Mouse (Mus musculus) neural tube, embryonic 14.5 days (tissue): ENCODE measurements around the gene Gm43738. TPM values are rescaled to one million over a fixed set of nuclear protein-coding genes. Genes with fewer than 3 reads are reported as not detected.
A peak's percentile ranks its signal among the peaks of the same experiment; 100 is the strongest.

Source experiments
- ATAC-seq: fragments of 200-750 bp; cut with Nextera tagmentation; 2 replicates; pipeline ENCODE4 v1.8.0; 2017; ENCODE audit warnings: low read depth, mild to moderate bottlenecking, moderate TSS enrichment, moderate library complexity
- H3K27ac ChIP-seq: fragments of 300-500 bp; sonication (generic); 2 replicates; pipeline ENCODE4 v1.5.1; 2014; ENCODE audit warnings: low read depth, mild to moderate bottlenecking, control low read depth, low read length, moderate library complexity, mixed read lengths
- H3K27me3 ChIP-seq: fragments of 300-500 bp; sonication (generic); 2 replicates; pipeline ENCODE4 v1.6.1; 2014; ENCODE audit warnings: low read length; ENCODE audit not compliant: control insufficient read depth, insufficient read depth
- H3K36me3 ChIP-seq: fragments of 300-500 bp; sonication (generic); 2 replicates; pipeline ENCODE4 v1.6.1; 2014; ENCODE audit warnings: low read length, mixed read lengths; ENCODE audit not compliant: control insufficient read depth, insufficient read depth
- H3K4me1 ChIP-seq: fragments of 300-500 bp; sonication (generic); 2 replicates; pipeline ENCODE4 v1.6.1; 2014; ENCODE audit warnings: low read length; ENCODE audit not compliant: control insufficient read depth, insufficient read depth
- H3K4me2 ChIP-seq: fragments of 300-500 bp; sonication (generic); 2 replicates; pipeline ENCODE4 v1.6.1; 2014; ENCODE audit warnings: mild to moderate bottlenecking, low read depth, low read length, control low read depth
- H3K4me3 ChIP-seq: fragments of 300-500 bp; sonication (generic); 2 replicates; pipeline ENCODE4 v1.5.1; 2014; ENCODE audit warnings: low read depth, low read length, control low read depth, mixed read lengths
- H3K9ac ChIP-seq: fragments of 300-500 bp; sonication (generic); replicated peaks from 2 replicates; pipeline ENCODE4 v1.6.1; 2014; ENCODE audit warnings: low read depth, mild to moderate bottlenecking, control low read depth, low read length, mixed read lengths
- H3K9me3 ChIP-seq: fragments of 300-500 bp; sonication (generic); 2 replicates; pipeline ENCODE4 v1.6.1; 2016; ENCODE audit warnings: low read length; ENCODE audit not compliant: control insufficient read depth
- WGBS: fragments of 180-500 bp; shearing (Covaris S2); extraction: QIAGEN DNeasy Blood & Tissue Kit; methylation state at CpG from one replicate; pipeline ENCODE4 v1.1.7; 2014; 5-methylcytosine and 5-hydroxymethylcytosine counted together
- polyA plus RNA-seq: library from polyadenylated mRNA; unstranded; fragments of >200 nt; fragmentation: Nextera tagmentation; extraction: Ambion mirVana; gene quantifications from 2 replicates; pipeline ENCODE4 v1.2.1, GENCODE M21; 2014

The Gm43738 gene
- polyA plus RNA-seq: not detected in 2 replicates

DNA sequence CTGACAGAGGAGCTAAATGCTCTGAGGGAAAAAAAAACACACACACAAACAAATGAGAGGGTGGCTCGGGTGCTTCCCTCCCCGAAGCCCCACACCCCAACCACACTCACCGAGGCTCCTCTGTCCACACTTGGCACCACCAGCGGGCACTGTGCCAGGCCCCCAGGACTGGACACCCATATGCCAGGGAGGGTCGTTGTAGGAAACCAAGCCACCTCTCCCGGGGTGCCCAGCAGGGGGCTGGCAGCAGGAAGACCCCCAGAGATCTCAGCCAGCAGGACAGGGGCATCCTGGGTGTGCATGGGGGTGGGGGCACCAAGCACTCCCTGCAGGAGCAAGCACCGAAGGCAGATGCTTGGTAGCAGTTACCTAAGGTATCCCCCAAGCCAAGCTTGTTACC lies at the start of gene Gm43738:
Gene Gm43738 (minus strand): TSS at position 289 of the 400 bp plus-strand sequence.
- peak within 1 kb of the TSS; percentile 57 for H3K9ac ChIP-seq
- peak within 1 kb of the TSS; percentile 86 for H3K4me2 ChIP-seq
- peak within 1 kb of the TSS; percentile 74 for H3K27ac ChIP-seq
- H3K9me3 ChIP-seq: no peaks in the 10 kb centered on the region
- WGBS: 40% methylated on average over 7 of the region's 7 CpGs
- no peaks in the 10 kb centered on the region for H3K27me3 ChIP-seq
- H3K4me3 ChIP-seq: peak within 1 kb of the TSS; percentile 46
- no peak for ATAC-seq
- peaks cover 14% of the 10 kb centered on the region for H3K4me1 ChIP-seq
- peaks cover 21% of the 10 kb centered on the region; the same call in 1 of the 2 replicates for H3K36me3 ChIP-seq

DNA sequence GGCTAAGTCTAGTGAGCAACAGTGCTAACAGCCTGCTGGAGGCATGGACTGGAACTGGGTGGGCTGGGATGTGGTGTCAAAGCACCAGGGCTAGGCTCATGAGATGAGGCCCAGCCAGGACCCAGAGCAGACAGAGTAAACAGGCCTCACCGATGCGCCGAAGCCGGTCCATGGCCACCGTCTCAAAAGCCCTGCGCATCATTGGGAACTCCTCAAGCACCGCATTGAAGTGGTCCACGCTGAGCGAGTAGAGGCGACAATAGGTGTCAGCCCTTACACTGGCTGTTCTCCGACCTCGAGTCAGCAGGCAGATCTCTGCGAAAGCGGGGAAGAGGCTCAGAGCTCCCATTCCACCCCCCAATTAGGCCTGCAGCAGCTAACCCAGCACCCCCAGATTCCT lies 47.7 kb upstream of the Gm43738 start:
- Histone ChIP-seq H3K4me3 (no peak overlapping the region), H3K27me3 (no peaks in the 10 kb centered on the region), H3K36me3 (peaks cover 5% of the 10 kb centered on the region), H3K9me3 (no peaks in the 10 kb centered on the region), H3K4me1 (no peaks in the 10 kb centered on the region), H3K9ac (no peak overlapping the region), H3K27ac (no peak overlapping the region), H3K4me2 (no peak overlapping the region)
- no peak for ATAC-seq
- WGBS: 74% methylated on average over 14 of the region's 14 CpGs

DNA sequence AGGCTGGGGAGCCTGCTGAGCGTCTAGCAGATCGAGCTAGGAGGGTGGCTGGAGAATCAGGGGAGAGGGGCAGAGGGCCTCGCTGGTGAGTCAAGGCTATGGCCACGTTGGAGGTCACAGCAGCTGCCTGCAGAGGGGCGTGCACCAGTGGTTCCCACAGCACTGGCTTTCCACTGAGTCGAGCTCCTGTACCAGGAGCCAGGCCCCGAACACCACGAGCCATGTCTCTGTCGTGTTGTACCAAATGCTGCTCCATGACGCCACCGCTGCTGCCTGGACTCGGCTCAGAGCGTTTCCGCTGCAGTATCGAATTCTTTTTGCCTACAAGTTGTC lies 47.0 kb upstream of the Gm43738 start:
- H3K4me2 ChIP-seq: no peak overlapping the region
- H3K9me3 ChIP-seq: no peaks in the 10 kb centered on the region
- no peak overlapping the region for H3K27ac ChIP-seq
- H3K36me3 ChIP-seq: peaks cover 5% of the 10 kb centered on the region
- no peaks in the 10 kb centered on the region for H3K27me3 ChIP-seq
- H3K4me1 ChIP-seq: no peaks in the 10 kb centered on the region
- no peak for ATAC-seq
- 8% methylated on average over 15 of the region's 15 CpGs for WGBS
- H3K9ac ChIP-seq: no peak overlapping the region
- H3K4me3 ChIP-seq: no peak overlapping the region

DNA sequence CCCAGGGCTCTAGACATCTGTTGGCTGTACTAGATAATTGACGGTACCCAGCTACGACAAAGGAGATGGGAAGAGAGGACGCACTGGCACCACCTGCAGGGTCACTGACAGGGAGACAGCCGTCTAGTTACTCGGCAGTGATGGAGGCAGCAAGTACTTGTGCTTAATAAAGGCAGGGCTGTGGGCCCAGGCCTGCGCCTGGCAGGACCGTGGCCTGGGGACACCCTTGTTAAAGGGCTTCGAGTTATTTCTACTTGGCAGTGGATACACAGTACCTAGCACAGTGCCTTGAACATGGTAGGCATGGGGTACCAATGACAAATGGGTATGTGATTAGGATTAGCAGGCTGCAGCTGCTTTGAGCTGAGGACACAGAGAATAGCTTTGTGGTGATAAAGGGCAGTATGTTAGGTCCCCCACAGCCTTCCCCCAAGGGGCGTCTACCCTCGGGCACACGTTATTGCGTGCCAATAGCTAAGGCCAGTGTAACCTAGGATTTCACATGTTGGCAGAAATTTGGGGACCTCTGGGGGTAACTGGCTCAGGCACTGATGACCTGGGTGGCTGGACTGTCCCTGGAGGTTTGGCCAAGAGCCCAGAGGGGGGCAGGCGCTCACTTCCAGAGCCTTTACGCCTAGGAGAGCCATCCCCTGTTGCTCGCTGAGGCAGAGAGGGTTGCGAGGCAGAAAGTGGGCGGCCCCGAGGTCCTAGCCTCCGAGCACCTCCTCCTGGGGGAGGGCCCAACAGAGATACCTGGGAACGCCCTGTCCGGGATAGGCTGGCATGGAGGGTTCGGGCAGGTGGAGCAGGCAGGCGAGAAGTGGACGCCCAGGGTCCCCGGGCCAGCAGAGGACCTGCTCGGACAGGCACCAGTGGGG lies 46.4 kb upstream of the Gm43738 start:
- ATAC-seq: peak; percentile 20; the same call in 1 of the 2 replicates
- no peak overlapping the region for H3K4me2 ChIP-seq
- WGBS: 17% methylated on average over 26 of the region's 26 CpGs

DNA sequence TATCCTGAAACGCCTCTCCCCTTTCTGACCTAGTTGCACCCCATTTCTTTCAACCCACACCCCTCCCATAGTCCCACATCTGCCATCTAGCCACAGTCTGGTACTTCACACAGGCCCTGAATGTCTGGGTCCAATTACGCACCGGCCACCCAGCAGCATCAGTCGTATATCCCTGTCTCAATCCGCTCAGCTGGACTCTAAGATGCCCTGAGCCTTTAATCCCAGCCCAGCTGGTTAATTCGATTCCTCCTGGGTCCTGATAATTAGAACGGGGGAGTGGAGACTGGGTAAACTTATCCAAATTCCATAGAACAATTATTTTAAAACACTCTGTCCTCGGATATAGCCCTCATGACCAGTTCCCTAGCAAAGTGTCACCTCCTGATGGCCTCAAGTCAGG lies 44.7 kb upstream of the Gm43738 start:
- H3K27me3 ChIP-seq: no peaks in the 10 kb centered on the region
- peaks cover 5% of the 10 kb centered on the region; the same call in 1 of the 2 replicates for H3K36me3 ChIP-seq
- H3K4me3 ChIP-seq: no peak overlapping the region
- H3K27ac ChIP-seq: no peak overlapping the region
- no peak for ATAC-seq
- no peaks in the 10 kb centered on the region for H3K4me1 ChIP-seq
- H3K9ac ChIP-seq: no peak overlapping the region
- no peak overlapping the region for H3K4me2 ChIP-seq
- WGBS: 62% methylated on average over 8 of the region's 8 CpGs
- H3K9me3 ChIP-seq: no peaks in the 10 kb centered on the region

More for the DNA sequence above, 46.4 kb upstream of the Gm43738 start:
- peaks cover 5% of the 10 kb centered on the region for H3K36me3 ChIP-seq
- no peaks in the 10 kb centered on the region for H3K9me3 ChIP-seq
- H3K4me1 ChIP-seq: no peaks in the 10 kb centered on the region
- H3K27me3 ChIP-seq: no peaks in the 10 kb centered on the region
- no peak overlapping the region for H3K4me3 ChIP-seq
- no peak overlapping the region for H3K9ac ChIP-seq
- H3K27ac ChIP-seq: no peak overlapping the region

DNA sequence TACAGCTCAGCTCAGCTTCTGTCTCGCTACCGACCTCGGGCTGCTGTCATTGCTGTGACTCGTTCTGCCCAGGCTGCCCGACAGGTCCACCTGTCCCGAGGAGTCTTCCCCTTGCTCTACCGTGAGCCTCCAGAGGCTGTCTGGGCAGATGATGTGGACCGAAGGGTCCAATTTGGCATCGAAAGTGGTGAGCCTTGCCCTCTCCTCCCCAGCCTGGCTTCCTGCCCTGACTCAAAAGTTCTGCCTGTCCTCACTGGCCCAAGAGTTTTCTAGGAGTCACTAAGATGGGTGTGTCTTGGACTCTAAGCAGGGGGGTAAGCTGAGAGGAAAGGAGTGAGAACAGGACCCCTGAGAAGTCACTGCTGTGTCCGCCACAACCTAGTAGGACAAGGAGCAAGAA lies 43.9 kb upstream of the Gm43738 start:
- WGBS: 83% methylated on average over 10 of the region's 10 CpGs
- no peak overlapping the region for H3K9ac ChIP-seq
- H3K4me3 ChIP-seq: no peak overlapping the region
- H3K36me3 ChIP-seq: peaks cover 5% of the 10 kb centered on the region; the same call in 1 of the 2 replicates
- no peak overlapping the region for H3K4me2 ChIP-seq
- H3K4me1 ChIP-seq: no peaks in the 10 kb centered on the region
- no peaks in the 10 kb centered on the region for H3K27me3 ChIP-seq
- H3K9me3 ChIP-seq: no peaks in the 10 kb centered on the region
- no peak for ATAC-seq
- H3K27ac ChIP-seq: no peak overlapping the region

DNA sequence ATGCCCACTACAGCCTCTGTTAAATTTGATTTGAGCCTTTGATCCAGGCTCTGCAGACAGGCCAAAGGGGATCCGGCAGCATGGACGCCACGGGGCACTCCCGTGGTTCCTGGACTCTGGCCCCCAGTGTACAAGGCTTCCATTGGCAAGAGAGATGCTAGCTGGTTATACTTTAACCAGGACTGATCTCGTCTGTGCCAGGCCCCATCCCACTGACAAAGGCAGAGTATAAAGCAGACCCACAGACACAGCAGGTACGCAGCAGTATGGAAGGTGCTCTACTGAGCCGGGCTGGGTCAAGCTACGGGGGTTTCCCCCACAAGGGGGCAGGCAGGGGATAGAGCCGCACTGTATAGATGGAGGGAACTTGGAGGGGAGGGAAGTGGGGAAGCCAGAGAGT lies 35.5 kb upstream of the Gm43738 start:
- no peak for ATAC-seq
- no peaks in the 10 kb centered on the region for H3K4me1 ChIP-seq
- H3K9me3 ChIP-seq: no peaks in the 10 kb centered on the region
- H3K27me3 ChIP-seq: no peaks in the 10 kb centered on the region
- no peak overlapping the region for H3K27ac ChIP-seq
- no peak overlapping the region for H3K4me2 ChIP-seq
- no peak overlapping the region for H3K9ac ChIP-seq
- no peak overlapping the region for H3K4me3 ChIP-seq
- no peaks in the 10 kb centered on the region for H3K36me3 ChIP-seq
- WGBS: 17% methylated on average over 9 of the region's 9 CpGs

DNA sequence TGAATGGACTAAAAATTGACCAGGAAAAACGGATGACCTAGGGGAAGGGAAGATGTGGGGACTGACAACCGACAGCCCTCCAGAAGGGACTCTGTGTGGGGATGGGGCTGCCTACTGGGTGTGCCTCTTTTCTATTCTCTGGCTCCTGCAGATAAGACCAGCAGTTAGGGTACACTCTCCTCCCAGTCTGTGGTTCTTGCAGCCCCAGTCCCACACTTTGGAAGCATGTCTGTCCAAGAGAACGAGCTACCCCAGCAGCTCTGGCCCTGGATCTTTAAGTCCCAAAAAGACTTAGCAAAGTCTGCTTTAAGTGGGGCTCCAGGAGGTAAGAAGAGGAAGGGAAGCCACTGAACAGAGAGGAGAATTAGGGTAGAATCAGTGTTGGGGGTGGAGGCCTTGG lies 35.1 kb upstream of the Gm43738 start, which contains the start of gene Pklr:
Gene Pklr (plus strand): TSS at position 185 of the 400 bp plus-strand sequence.
- ATAC-seq: no peak
- no peak within 1 kb of the TSS for H3K9ac ChIP-seq
- no peak within 1 kb of the TSS for H3K4me2 ChIP-seq
- H3K27me3 ChIP-seq: no peaks in the 10 kb centered on the region
- no peaks in the 10 kb centered on the region for H3K36me3 ChIP-seq
- no peak within 1 kb of the TSS for H3K27ac ChIP-seq
- WGBS: 56% methylated on average over 3 of the region's 3 CpGs
- H3K4me1 ChIP-seq: no peaks in the 10 kb centered on the region
- no peaks in the 10 kb centered on the region for H3K9me3 ChIP-seq
- no peak within 1 kb of the TSS for H3K4me3 ChIP-seq

DNA sequence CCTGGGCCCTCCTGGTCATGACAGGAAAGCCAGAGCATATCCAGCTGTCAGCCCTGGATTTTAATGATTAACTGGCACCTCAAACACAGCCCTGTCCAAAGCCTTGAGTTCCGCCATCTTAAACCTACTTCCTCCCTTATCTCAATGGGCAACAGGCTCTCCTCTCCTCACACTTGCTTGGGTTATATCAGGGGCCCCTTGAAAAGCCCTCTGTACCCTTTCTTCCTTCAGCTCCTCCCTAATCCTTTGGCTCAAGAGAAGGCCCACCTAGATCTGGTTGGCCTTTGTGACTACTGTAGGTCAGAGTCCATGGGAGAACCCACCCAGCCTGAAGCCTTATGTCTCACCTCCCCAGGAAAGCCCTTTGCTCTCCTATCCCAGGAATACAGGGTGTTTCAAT lies 32.9 kb upstream of the Gm43738 start:
- no peak for ATAC-seq
- WGBS: 84% methylated on average over 1 of the region's 1 CpGs
- Histone ChIP-seq H3K27me3 (no peaks in the 10 kb centered on the region), H3K4me2 (no peak overlapping the region), H3K9me3 (no peaks in the 10 kb centered on the region), H3K9ac (no peak overlapping the region), H3K4me3 (no peak overlapping the region), H3K4me1 (no peaks in the 10 kb centered on the region), H3K27ac (no peak overlapping the region), H3K36me3 (no peaks in the 10 kb centered on the region)
